Mouse (Mus musculus) retina, embryonic 14.5 days (tissue): ENCODE results near the gene Meaf6.

Source experiments
- DNase-seq: peaks from one replicate; pipeline ENCODE4 v3.0.0-alpha.2; 2015; ENCODE audit warnings: low spot score

The Meaf6 gene

GRCm38 (mm10) chr4:125084403-125085345, at the start of gene Meaf6:
Gene Meaf6, plus strand, starts transcription at chr4:125085134.
- DNase-seq = peak; percentile 92

- DNase-seq = no peak
These were observed 40.5 kb upstream of the Meaf6 start for GRCm38 (mm10) chr4:125044454-125044853.

GRCm38 (mm10) chr4:125055385-125055784, 29.5 kb upstream of the Meaf6 start:
- no peak for DNase-seq

GRCm38 (mm10) chr4:125056476-125056875, 28.5 kb upstream of the Meaf6 start:
- DNase-seq = no peak

GRCm38 (mm10) chr4:125057273-125057672, 27.7 kb upstream of the Meaf6 start:
- DNase-seq = no peak

GRCm38 (mm10) chr4:125058033-125058432, 26.9 kb upstream of the Meaf6 start:
- DNase-seq = no peak

GRCm38 (mm10) chr4:125059025-125059424, 25.9 kb upstream of the Meaf6 start:
- peak; percentile 85 for DNase-seq

GRCm38 (mm10) chr4:125063829-125064228, 21.1 kb upstream of the Meaf6 start:
- DNase-seq = no peak

- peak; percentile 71 for DNase-seq
These were observed 19.2 kb upstream of the Meaf6 start, which contains the start of gene Dnali1 for GRCm38 (mm10) chr4:125065517-125066307. Gene Dnali1, minus strand, starts transcription at chr4:125065703.

- peak; percentile 95 for DNase-seq
These were observed 18.2 kb upstream of the Meaf6 start, which contains the start of gene Snip1 for GRCm38 (mm10) chr4:125066490-125067370. Gene Snip1, plus strand, starts transcription at chr4:125066672.

GRCm38 (mm10) chr4:125077700-125078099, 7.2 kb upstream of the Meaf6 start:
- no peak for DNase-seq

GRCm38 (mm10) chr4:125078698-125079097, 6.2 kb upstream of the Meaf6 start:
- no peak for DNase-seq

- DNase-seq = peak; percentile 75
These were observed 460 bp downstream of the Meaf6 start for GRCm38 (mm10) chr4:125085346-125085841.

- DNase-seq = no peak
These were observed 8.1 kb downstream of the Meaf6 start for GRCm38 (mm10) chr4:125093031-125093430.

- no peak for DNase-seq
These were observed 11.1 kb downstream of the Meaf6 start for GRCm38 (mm10) chr4:125096066-125096465.

- DNase-seq = no peak
These were observed 12.5 kb downstream of the Meaf6 start for GRCm38 (mm10) chr4:125097412-125097811.

GRCm38 (mm10) chr4:125099458-125099857, 14.5 kb downstream of the Meaf6 start:
- peak; percentile 94 for DNase-seq

- no peak for DNase-seq
These were observed 16.4 kb downstream of the Meaf6 start for GRCm38 (mm10) chr4:125101334-125101733.

- DNase-seq = no peak
These were observed 20.4 kb downstream of the Meaf6 start for GRCm38 (mm10) chr4:125105354-125105753.

- DNase-seq = peak; percentile 90
These were observed 29.7 kb downstream of the Meaf6 start for GRCm38 (mm10) chr4:125114638-125115037.

GRCm38 (mm10) chr4:125115081-125115480, 30.1 kb downstream of the Meaf6 start:
- no peak for DNase-seq
